Mouse (Mus musculus) embryonic fibroblast, embryonic 13.5 days (primary cell): Measurements from ENCODE around the gene Apon.

ENCODE experiments used
- CTCF ChIP-seq: IDR thresholded peaks from 2 replicates; pipeline ENCODE4 v1.5.1; 2011; ENCODE audit warnings: mild to moderate bottlenecking, control low read depth, low read length, moderate library complexity, borderline replicate concordance; ENCODE audit not compliant: insufficient read depth
- POLR2A ChIP-seq: IDR thresholded peaks from 2 replicates; pipeline ENCODE4 v1.6.1; 2011; ENCODE audit warnings: low read depth, mild to moderate bottlenecking, control low read depth, low read length, moderate library complexity

DNA sequence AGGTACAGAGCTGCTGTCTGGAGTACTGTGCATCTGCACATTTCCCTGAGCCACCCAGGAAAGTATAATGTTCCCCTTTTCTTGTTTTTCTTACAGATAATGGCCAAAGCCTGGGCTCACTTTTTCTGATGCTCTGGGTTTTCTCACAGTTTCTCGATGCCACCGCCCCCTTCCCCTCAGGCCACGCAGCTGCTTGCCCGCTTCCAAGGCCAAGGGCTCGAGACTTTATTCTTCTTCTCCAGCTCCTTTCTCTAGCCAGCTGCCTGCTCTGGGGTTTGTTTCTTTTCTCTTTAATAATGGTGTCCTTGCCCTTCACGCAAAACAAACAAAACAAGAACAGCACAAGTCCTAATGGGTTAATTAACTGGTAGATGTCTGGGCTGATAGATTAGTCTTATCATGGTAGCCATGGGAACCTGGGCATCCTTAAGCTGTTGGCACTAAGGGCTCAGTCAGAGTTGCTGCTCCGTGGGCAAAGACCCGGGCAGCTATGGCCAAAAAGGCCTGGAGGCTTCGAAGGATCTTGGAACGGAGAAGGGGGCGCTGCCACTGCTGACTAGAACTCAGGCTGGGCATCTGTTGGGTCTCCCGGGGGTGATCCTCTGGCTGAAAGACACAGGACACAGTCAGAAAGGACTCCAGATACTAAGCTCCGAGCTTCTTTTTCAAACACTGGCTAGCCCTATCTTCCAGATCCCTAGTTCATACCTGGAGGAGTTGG is 42.6 kb downstream of the Apon start:
- TF ChIP-seq POLR2A (no peak), CTCF (no peak)
